Mouse (Mus musculus) cortical plate, adult 2 months (tissue): ENCODE measurements around the gene F12.

Experiments used
- CTCF ChIP-seq: fragments of 200-500 bp; IDR thresholded peaks from 2 replicates; pipeline ENCODE4 v1.5.1; 2011; ENCODE audit warnings: mild to moderate bottlenecking, control low read depth, low read length; ENCODE audit not compliant: insufficient read depth; ENCODE audit errors: extremely low read depth
- POLR2A ChIP-seq: fragments of 200-500 bp; IDR thresholded peaks from 2 replicates; pipeline ENCODE4 v1.6.1; 2011; ENCODE audit warnings: mild to moderate bottlenecking, low read length, control low read depth; ENCODE audit not compliant: insufficient read depth; ENCODE audit errors: extremely low read depth

DNA sequence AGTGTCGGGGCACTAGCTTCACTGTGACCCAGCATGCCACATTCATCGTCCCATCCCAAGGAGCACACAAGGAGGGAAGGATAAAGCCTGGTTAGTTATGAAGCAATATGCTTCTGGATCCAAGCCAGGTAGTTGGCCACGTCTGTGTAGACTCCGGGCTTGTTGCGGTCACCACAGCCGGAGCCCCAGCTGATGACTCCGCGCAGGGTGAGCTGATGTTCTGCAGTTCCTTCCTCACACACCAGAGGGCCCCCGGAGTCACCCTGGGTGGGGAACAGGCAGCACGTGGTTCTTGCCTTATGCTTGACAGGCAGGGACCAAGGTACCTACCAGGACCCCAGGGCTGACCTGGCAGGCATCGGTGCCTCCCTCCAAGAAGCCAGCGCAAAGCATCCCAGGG lies 8.6 kb downstream of the F12 start:
- TF ChIP-seq CTCF (peak; percentile 75), POLR2A (no peak)
